Mouse (Mus musculus): ENCODE data around the gene Vmn1r184.
"Not testable (repeated sequence)": the region's sequence is repeated elsewhere in the genome, so short reads cannot be mapped to it uniquely, and the experiment has no call there.

Gene Vmn1r184

GRCm38 (mm10) chr7:26260034-26260433 lies at the start of gene Vmn1r184:
Gene Vmn1r184 (plus strand): TSS chr7:26260334.
- not testable (repeated sequence) for DNase-seq (ENCODE audit: low read depth, low spot score)

GRCm38 (mm10) chr7:26303429-26304166 lies 43.5 kb downstream of the Vmn1r184 start:
- DNase-seq (ENCODE audit: low read depth, low spot score) = not testable (repeated sequence)

- not testable (repeated sequence) for DNase-seq (ENCODE audit: low read depth, low spot score)
Observed at GRCm38 (mm10) chr7:26306926-26307325, 46.8 kb downstream of the Vmn1r184 start, which contains the start of gene Cyp2a4. Gene Cyp2a4 (plus strand): TSS chr7:26307169.

GRCm38 (mm10) chr7:26311786-26312185 lies 51.7 kb downstream of the Vmn1r184 start:
- DNase-seq (ENCODE audit: low read depth, low spot score) = not testable (repeated sequence)

- DNase-seq (ENCODE audit: low read depth, low spot score) = not testable (repeated sequence)
Observed at GRCm38 (mm10) chr7:26315194-26315593, 55.1 kb downstream of the Vmn1r184 start.

GRCm38 (mm10) chr7:26315809-26316208 lies 55.7 kb downstream of the Vmn1r184 start:
- DNase-seq (ENCODE audit: low read depth, low spot score) = not testable (repeated sequence)
